Comparison of ENCODE assay signal across 8 mouse cellular contexts in the genomic region with DNA sequence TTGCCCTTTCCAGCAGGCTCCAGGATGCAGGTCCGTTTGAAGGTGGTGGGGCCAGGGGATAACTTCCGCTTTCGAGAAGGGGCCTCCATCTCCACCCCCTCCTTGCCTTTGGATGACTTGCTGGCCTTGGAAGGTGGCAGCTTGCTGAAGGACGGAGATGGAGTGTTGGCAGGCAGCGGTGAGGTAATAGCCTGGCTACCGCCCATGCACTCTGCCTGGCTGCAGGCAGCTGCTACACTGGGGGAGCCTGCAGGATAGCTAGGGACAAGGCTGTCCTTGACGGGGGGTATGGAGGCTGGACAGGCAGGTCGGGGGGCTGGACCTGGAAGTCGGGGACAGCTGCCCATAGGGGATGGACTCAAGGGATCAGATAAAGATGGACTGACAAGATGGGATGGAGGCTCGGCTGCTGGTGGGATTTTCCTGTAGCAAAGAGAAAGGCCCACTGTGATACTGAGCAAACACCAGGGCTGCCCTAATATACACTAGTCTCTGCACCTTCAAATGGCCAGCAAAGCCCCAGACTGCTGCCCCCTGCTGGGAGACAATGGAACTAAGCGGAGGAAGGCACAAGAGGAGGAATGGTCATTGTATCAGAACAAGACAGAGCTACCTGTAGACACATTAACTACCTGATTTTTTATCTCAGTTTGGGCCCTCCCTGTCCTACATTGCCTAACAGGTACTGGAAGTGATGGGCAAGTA. TPM values are rescaled to one million over a fixed set of nuclear protein-coding genes. Genes with fewer than 3 reads are reported as not detected.
DNase-seq lines count a peak whose midpoint lies in the region; ATAC-seq lines count a peak whose summit lies in the region.

No protein-coding gene starts in this region.

- DNase-seq in 416B (ENCODE audit: low read depth) = peak; percentile 69
- DNase-seq in CD4-positive helper T cell, adult 2 months (ENCODE audit: low read depth, low spot score) = peak; percentile 71
- peak; percentile 51 for DNase-seq in c-Kit-negative CD71-positive TER-119-positive erythroid progenitor cells, embryonic 14.5 days (ENCODE audit: low read depth, low spot score)
- DNase-seq in forelimb bud, embryonic 11.5 days (ENCODE audit: low read depth, low spot score) = peak; percentile 74
- DNase-seq in kidney, postnatal 10 days = peak; percentile 91
- DNase-seq in lung, adult 18-20 months = peak; percentile 74 to 81
- peak; percentile 76 for DNase-seq in right cerebral cortex, adult 18-20 months

- ATAC-seq in erythroid progenitor cell, adult 5-6 weeks (replicated peaks; ENCODE audit: low FRiP score, poor library complexity, severe bottlenecking) = no peak

RNA-seq across cellular contexts. Expression of a gene that starts 2.8 kb away (rescaled TPM):
- total RNA-seq in erythroid progenitor cell, adult 5-6 weeks (2015; ENCODE audit: low replicate concordance) = 1.4 and 2.1 TPM in 2 replicates
- total RNA-seq in erythroid progenitor cell, adult 5-6 weeks (2017; ENCODE audit: low replicate concordance) = 5.3 TPM in 1 of 2 replicates, not detected in the other

RNA-seq across cellular contexts. Expression of a gene that starts 7.0 kb away (rescaled TPM):
- 0.36 and 5.4 TPM in 2 replicates for total RNA-seq in erythroid progenitor cell, adult 5-6 weeks (2015; ENCODE audit: low replicate concordance)
- total RNA-seq in erythroid progenitor cell, adult 5-6 weeks (2017; ENCODE audit: low replicate concordance) = not detected in 2 replicates

RNA-seq across cellular contexts. Expression of a gene that starts 17.6 kb away (rescaled TPM):
- total RNA-seq in erythroid progenitor cell, adult 5-6 weeks (2015; ENCODE audit: low replicate concordance) = not detected in 2 replicates
- total RNA-seq in erythroid progenitor cell, adult 5-6 weeks (2017; ENCODE audit: low replicate concordance) = 0.38 TPM in 1 of 2 replicates, not detected in the other

RNA-seq across cellular contexts. Expression of a gene that starts 22.7 kb away (rescaled TPM):
- not detected in 2 replicates for total RNA-seq in erythroid progenitor cell, adult 5-6 weeks (2015; ENCODE audit: low replicate concordance)
- total RNA-seq in erythroid progenitor cell, adult 5-6 weeks (2017; ENCODE audit: low replicate concordance) = not detected in 2 replicates

RNA-seq across cellular contexts. Expression of a gene that starts 49.1 kb away (rescaled TPM):
- total RNA-seq in erythroid progenitor cell, adult 5-6 weeks (2015; ENCODE audit: low replicate concordance) = not detected in 2 replicates
- total RNA-seq in erythroid progenitor cell, adult 5-6 weeks (2017; ENCODE audit: low replicate concordance) = not detected in 2 replicates
